Mouse (Mus musculus) myocyte (in vitro differentiated cells): Measurements from ENCODE around the gene Fasn. TPM values are rescaled to one million over a fixed set of nuclear protein-coding genes. Genes with fewer than 3 reads are reported as not detected.

ENCODE experiments used
- H3K27me3 ChIP-seq: one replicate; pipeline ENCODE4 v1.6.1; 2011; ENCODE audit not compliant: control insufficient read depth, insufficient read depth, insufficient read length
- H3K36me3 ChIP-seq: one replicate; pipeline ENCODE4 v1.6.1; 2011; ENCODE audit not compliant: control insufficient read depth, insufficient read depth
- H3K4me2 ChIP-seq: one replicate; pipeline ENCODE4 v1.6.1; 2011; ENCODE audit warnings: low read depth, control low read depth
- H3K4me3 ChIP-seq: one replicate; pipeline ENCODE4 v1.5.1; 2011; ENCODE audit warnings: mild to moderate bottlenecking, control low read depth, moderate library complexity
- H3K79me2 ChIP-seq: one replicate; pipeline ENCODE4 v1.6.1; 2011; ENCODE audit not compliant: control insufficient read depth, insufficient read depth
- H3ac ChIP-seq: one replicate; pipeline ENCODE4 v1.6.1; 2011; ENCODE audit not compliant: control insufficient read depth, insufficient read length
- CEBPB ChIP-seq: IDR thresholded peaks from 2 replicates; pipeline ENCODE4 v1.6.1; 2011; ENCODE audit warnings: mild to moderate bottlenecking, moderate library complexity; ENCODE audit not compliant: poor library complexity, insufficient read depth, severe bottlenecking
- E2F4 ChIP-seq: IDR thresholded peaks from one replicate; pipeline ENCODE4 v1.6.1; 2011; ENCODE audit warnings: mild to moderate bottlenecking, control low read depth, moderate library complexity; ENCODE audit not compliant: insufficient read depth
- MAX ChIP-seq: IDR thresholded peaks from one replicate; pipeline ENCODE4 v1.6.1; 2011; ENCODE audit warnings: low read depth, mild to moderate bottlenecking, control low read depth
- MYOD1 ChIP-seq, 3 experiments: IDR thresholded peaks; one replicate each; pipeline ENCODE4 v1.6.1; 2011; ENCODE audit warnings: control low read depth in 2 of 3, low read depth in 2 of 3, mild to moderate bottlenecking in 2 of 3, moderate library complexity in 1 of 3; ENCODE audit not compliant: insufficient read length in 2 of 3, control insufficient read depth in 1 of 3
- MYOG ChIP-seq, 3 experiments: IDR thresholded peaks; one replicate each; pipeline ENCODE4 v1.6.1; 2011; ENCODE audit warnings: control low read depth in 2 of 3, low read depth in 2 of 3, mild to moderate bottlenecking in 2 of 3; ENCODE audit not compliant: insufficient read length in 2 of 3, control insufficient read depth in 1 of 3, insufficient read depth in 1 of 3
- POLR2A ChIP-seq: IDR thresholded peaks from one replicate; pipeline ENCODE4 v1.6.1; 2011; ENCODE audit warnings: low read depth, mild to moderate bottlenecking, control low read depth, moderate library complexity; ENCODE audit not compliant: insufficient read length
- POLR2AphosphoS2 ChIP-seq: IDR thresholded peaks from one replicate; pipeline ENCODE4 v1.6.1; 2011; ENCODE audit warnings: low read depth, control low read depth; ENCODE audit not compliant: insufficient read length
- REST ChIP-seq: IDR thresholded peaks from one replicate; pipeline ENCODE4 v1.6.1; 2011; ENCODE audit warnings: mild to moderate bottlenecking, control low read depth, moderate library complexity; ENCODE audit not compliant: insufficient read depth, insufficient read length
- SRF ChIP-seq: IDR thresholded peaks from one replicate; pipeline ENCODE4 v1.6.1; 2011; ENCODE audit warnings: low read depth; ENCODE audit not compliant: control insufficient read depth, insufficient read length
- TCF12 ChIP-seq: IDR thresholded peaks from one replicate; pipeline ENCODE4 v1.6.1; 2011; ENCODE audit warnings: mild to moderate bottlenecking, control low read depth; ENCODE audit not compliant: poor library complexity, insufficient read depth, severe bottlenecking
- TCF3 ChIP-seq: IDR thresholded peaks from one replicate; pipeline ENCODE4 v1.6.1; 2011; ENCODE audit warnings: low read depth, control low read depth; ENCODE audit not compliant: insufficient read length
- USF1 ChIP-seq: IDR thresholded peaks from one replicate; pipeline ENCODE4 v1.6.1; 2011; ENCODE audit warnings: low read depth, mild to moderate bottlenecking, control low read depth, moderate library complexity
- polyA plus RNA-seq: library from polyadenylated mRNA; unstranded; fragments of >200 nt; fragmentation: generic; extraction: Trizol; gene quantifications from one replicate; pipeline ENCODE4 v1.2.1, GENCODE M21; 2012; ENCODE audit warnings: missing spikeins

The Fasn gene
- polyA plus RNA-seq, 1 experiment, result 226 TPM

- TF ChIP-seq TCF12 (no peak), USF1 (no peak), POLR2A (no peak), POLR2AphosphoS2 (no peak), E2F4 (no peak), CEBPB (no peak), TCF3 (no peak), SRF (no peak), MYOG (IDR thresholded peaks at IDR 0.05; ENCODE audit: control insufficient read depth in 1 of 3, insufficient read depth in 1 of 3, insufficient read length in 2 of 3, low read depth in 2 of 3) (no peak), REST (no peak), MAX (no peak), MYOD1 (IDR thresholded peaks at IDR 0.05; ENCODE audit: control insufficient read depth in 1 of 3, insufficient read length in 2 of 3, low read depth in 2 of 3) (no peak)
- no peak overlapping the region for H3K4me3 ChIP-seq
- H3ac ChIP-seq, result no peak overlapping the region
- no peak overlapping the region for H3K4me2 ChIP-seq
- no peaks in the 10 kb centered on the region for H3K79me2 ChIP-seq
- H3K36me3 ChIP-seq, result no peaks in the 10 kb centered on the region
- H3K27me3 ChIP-seq, result no peaks in the 10 kb centered on the region
These were observed 26.8 kb upstream of the Fasn start for GRCm38 (mm10) chr11:120851132-120851531.

DNA sequence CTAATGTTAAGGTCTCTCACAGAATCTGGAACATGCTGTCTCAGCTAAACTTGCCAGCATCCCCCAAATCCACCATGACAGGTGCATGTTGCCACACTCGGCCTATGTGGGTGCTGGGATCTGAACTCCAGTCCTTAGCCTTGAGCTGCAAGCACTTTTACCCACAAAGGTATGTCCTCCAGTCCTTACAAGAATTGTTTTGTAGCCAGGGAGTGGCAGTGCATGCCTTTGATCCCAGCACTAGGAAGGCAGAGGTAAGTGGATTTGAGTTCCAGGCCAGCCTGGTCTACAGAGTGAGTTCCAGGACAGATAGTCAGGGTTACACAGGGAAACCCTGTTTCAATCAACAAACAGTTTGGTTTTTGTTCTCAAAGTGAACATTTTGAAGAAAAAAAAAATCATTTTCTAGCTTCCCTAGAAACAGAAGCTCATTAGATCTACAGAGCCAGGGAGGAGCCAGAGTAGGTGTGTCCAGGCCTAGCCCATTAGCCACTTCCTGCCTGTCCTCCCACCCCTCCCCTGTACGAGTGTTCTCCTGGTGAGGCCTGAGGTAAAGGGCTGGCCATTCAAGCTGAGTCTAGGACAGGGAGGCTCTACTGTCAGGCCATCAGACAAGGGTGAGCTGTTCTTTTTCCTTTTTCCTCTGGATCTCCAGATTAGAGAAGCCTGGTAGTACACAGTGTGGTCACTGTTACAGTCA, 26.1 kb upstream of the Fasn start:
- no peak overlapping the region for H3K4me2 ChIP-seq
- H3K27me3 ChIP-seq, result no peaks in the 10 kb centered on the region
- H3K36me3 ChIP-seq, result no peaks in the 10 kb centered on the region
- H3K4me3 ChIP-seq, result no peak overlapping the region
- TF ChIP-seq CEBPB (no peak), TCF12 (no peak), REST (no peak), MYOD1 (IDR thresholded peaks at IDR 0.05; ENCODE audit: control insufficient read depth in 1 of 3, insufficient read length in 2 of 3, low read depth in 2 of 3) (no peak), USF1 (no peak), POLR2A (no peak)
- no peak overlapping the region for H3ac ChIP-seq
- no peaks in the 10 kb centered on the region for H3K79me2 ChIP-seq

GRCm38 (mm10) chr11:120846725-120847475, 22.6 kb upstream of the Fasn start:
- no peaks in the 10 kb centered on the region for H3K79me2 ChIP-seq
- no peak overlapping the region for H3ac ChIP-seq
- no peak overlapping the region for H3K4me2 ChIP-seq
- H3K27me3 ChIP-seq, result no peaks in the 10 kb centered on the region
- H3K4me3 ChIP-seq, result no peak overlapping the region
- TF ChIP-seq MAX (no peak), CEBPB (no peak), REST (no peak), USF1 (no peak), MYOG (IDR thresholded peaks at IDR 0.05; ENCODE audit: control insufficient read depth in 1 of 3, insufficient read depth in 1 of 3, insufficient read length in 2 of 3, low read depth in 2 of 3) (no peak), TCF12 (no peak), SRF (no peak), TCF3 (no peak), POLR2AphosphoS2 (no peak), E2F4 (no peak), MYOD1 (IDR thresholded peaks at IDR 0.05; ENCODE audit: control insufficient read depth in 1 of 3, insufficient read length in 2 of 3, low read depth in 2 of 3) (no peak), POLR2A (no peak)
- H3K36me3 ChIP-seq, result no peaks in the 10 kb centered on the region

DNA sequence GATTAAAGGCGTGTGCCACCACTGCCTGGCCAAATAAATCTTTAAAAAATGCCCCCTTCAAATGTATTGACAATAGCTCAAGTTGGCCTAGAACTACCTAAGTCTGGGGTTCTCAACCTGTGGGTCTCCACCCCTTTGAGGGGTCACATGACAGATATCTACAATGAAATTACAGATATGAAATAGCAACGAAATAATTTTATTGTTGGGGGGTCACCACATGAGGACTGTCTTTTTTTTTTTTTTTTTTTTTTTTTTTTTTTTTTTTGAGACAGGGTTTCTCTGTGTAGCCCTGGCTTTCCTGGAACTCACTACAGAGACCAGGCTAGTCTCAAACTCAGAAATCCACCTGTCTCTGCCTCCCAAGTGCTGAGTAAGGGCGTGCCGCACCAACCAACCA, 20.0 kb upstream of the Fasn start:
- Histone ChIP-seq H3K79me2 (no peaks in the 10 kb centered on the region), H3K27me3 (no peaks in the 10 kb centered on the region), H3K4me2 (no peak overlapping the region), H3K4me3 (no peak overlapping the region), H3K36me3 (no peaks in the 10 kb centered on the region), H3ac (no peak overlapping the region)
- no peak for TF ChIP-seq SRF
- TF ChIP-seq MAX, result no peak
- no peak for TF ChIP-seq E2F4
- TF ChIP-seq USF1, result no peak
- no peak for TF ChIP-seq MYOG (IDR thresholded peaks at IDR 0.05; ENCODE audit: control insufficient read depth in 1 of 3, insufficient read depth in 1 of 3, insufficient read length in 2 of 3, low read depth in 2 of 3)
- TF ChIP-seq MYOD1 (IDR thresholded peaks at IDR 0.05; ENCODE audit: control insufficient read depth in 1 of 3, insufficient read length in 2 of 3, low read depth in 2 of 3), result no peak
- no peak for TF ChIP-seq POLR2AphosphoS2
- TF ChIP-seq POLR2A, result no peak
